Mouse (Mus musculus): Measurements from ENCODE around the gene Arhgap45. TPM values are rescaled to one million over a fixed set of nuclear protein-coding genes. Genes with fewer than 3 reads are reported as not detected.

Gene Arhgap45
- polyA plus RNA-seq, 1 experiment from 2014 or later, result 5.1 TPM

DNA sequence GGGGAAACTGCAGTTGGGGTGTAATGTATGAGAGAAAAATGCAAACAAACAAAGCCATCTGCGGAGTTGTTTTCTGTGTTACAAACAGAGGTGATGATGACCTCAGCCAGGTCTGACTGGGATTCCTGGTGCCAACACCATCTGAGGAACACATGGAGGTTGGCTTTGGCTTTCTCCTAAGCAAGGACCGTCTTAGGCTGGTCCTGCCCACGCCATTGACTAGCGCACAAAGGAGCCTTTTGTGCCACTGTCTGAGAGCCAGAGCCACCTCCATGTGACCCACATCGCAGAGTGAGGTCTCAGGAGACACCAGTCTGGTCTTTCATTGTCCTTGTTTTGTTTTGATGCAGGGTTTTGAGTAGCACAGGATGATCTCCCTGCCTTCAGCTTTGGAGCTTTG lies 31.9 kb downstream of the Arhgap45 start:
- no peaks in the 10 kb centered on the region for H3K9me3 ChIP-seq (ENCODE audit: control insufficient read depth, low read depth, low read length)
- H3K27ac ChIP-seq (ENCODE audit: low read length), result no peak overlapping the region; the same call in 1 of the 2 replicates
- 38% methylated on average over 5 of the region's 5 CpGs for WGBS
- H3K36me3 ChIP-seq (ENCODE audit: control insufficient read depth, insufficient read depth, low read length), result no peaks in the 10 kb centered on the region
- H3K27me3 ChIP-seq (ENCODE audit: control insufficient read depth, insufficient read depth, low read length), result no peaks in the 10 kb centered on the region
- H3K4me2 ChIP-seq (replicated peaks; ENCODE audit: low read depth, low read length), result no peak overlapping the region
- no peak overlapping the region for H3K9ac ChIP-seq (replicated peaks; ENCODE audit: low read depth, low read length)
- ATAC-seq (ENCODE audit: insufficient number of reproducible peaks, insufficient read depth, low FRiP score, low read depth), result no peak
- no peak overlapping the region for H3K4me3 ChIP-seq (ENCODE audit: low read depth, low read length)
- peaks cover 19% of the 10 kb centered on the region; the same call in 1 of the 2 replicates for H3K4me1 ChIP-seq (ENCODE audit: control insufficient read depth, insufficient read depth, low read length)

- WGBS, result 43% methylated on average over 3 of the region's 3 CpGs
- no peak overlapping the region for H3K9ac ChIP-seq (replicated peaks; ENCODE audit: low read depth, low read length)
- no peaks in the 10 kb centered on the region for H3K27me3 ChIP-seq (ENCODE audit: control insufficient read depth, insufficient read depth, low read length)
- no peaks in the 10 kb centered on the region for H3K36me3 ChIP-seq (ENCODE audit: control insufficient read depth, insufficient read depth, low read length)
- no peak overlapping the region for H3K4me2 ChIP-seq (replicated peaks; ENCODE audit: low read depth, low read length)
- H3K4me1 ChIP-seq (ENCODE audit: control insufficient read depth, insufficient read depth, low read length), result peaks cover 19% of the 10 kb centered on the region; the same call in 1 of the 2 replicates
- no peak for ATAC-seq (ENCODE audit: insufficient number of reproducible peaks, insufficient read depth, low FRiP score, low read depth)
- H3K9me3 ChIP-seq (ENCODE audit: control insufficient read depth, low read depth, low read length), result no peaks in the 10 kb centered on the region
- H3K27ac ChIP-seq (ENCODE audit: low read length), result peak overlapping the region; percentile 44; the same call in 1 of the 2 replicates
- H3K4me3 ChIP-seq (ENCODE audit: low read depth, low read length), result no peak overlapping the region
Measured at GRCm38 (mm10) chr10:80048834-80049233, 32.4 kb downstream of the Arhgap45 start.

- H3K27ac ChIP-seq (ENCODE audit: low read length), result no peak overlapping the region
- peaks cover 24% of the 10 kb centered on the region; the same call in 1 of the 2 replicates for H3K4me1 ChIP-seq (ENCODE audit: control insufficient read depth, insufficient read depth, low read length)
- no peak overlapping the region for H3K9ac ChIP-seq (replicated peaks; ENCODE audit: low read depth, low read length)
- no peak overlapping the region for H3K4me2 ChIP-seq (replicated peaks; ENCODE audit: low read depth, low read length)
- 39% methylated on average over 6 of the region's 6 CpGs for WGBS
- no peak overlapping the region for H3K4me3 ChIP-seq (ENCODE audit: low read depth, low read length)
- no peaks in the 10 kb centered on the region for H3K9me3 ChIP-seq (ENCODE audit: control insufficient read depth, low read depth, low read length)
- no peak for ATAC-seq (ENCODE audit: insufficient number of reproducible peaks, insufficient read depth, low FRiP score, low read depth)
- no peaks in the 10 kb centered on the region; the same call in 1 of the 2 replicates for H3K36me3 ChIP-seq (ENCODE audit: control insufficient read depth, insufficient read depth, low read length)
- H3K27me3 ChIP-seq (ENCODE audit: control insufficient read depth, insufficient read depth, low read length), result no peaks in the 10 kb centered on the region
Measured at GRCm38 (mm10) chr10:80050244-80050643, 33.8 kb downstream of the Arhgap45 start.

GRCm38 (mm10) chr10:80050885-80051617 lies 34.6 kb downstream of the Arhgap45 start:
- Histone ChIP-seq H3K36me3 (ENCODE audit: control insufficient read depth, insufficient read depth, low read length) (peaks cover 4% of the 10 kb centered on the region; the same call in 1 of the 2 replicates), H3K4me1 (ENCODE audit: control insufficient read depth, insufficient read depth, low read length) (peaks cover 31% of the 10 kb centered on the region; the same call in 1 of the 2 replicates), H3K9ac (replicated peaks; ENCODE audit: low read depth, low read length) (no peak overlapping the region), H3K4me3 (ENCODE audit: low read depth, low read length) (no peak overlapping the region), H3K27me3 (ENCODE audit: control insufficient read depth, insufficient read depth, low read length) (no peaks in the 10 kb centered on the region), H3K4me2 (replicated peaks; ENCODE audit: low read depth, low read length) (no peak overlapping the region), H3K27ac (ENCODE audit: low read length) (peak overlapping the region; percentile 58; the same call in 1 of the 2 replicates), H3K9me3 (ENCODE audit: control insufficient read depth, low read depth, low read length) (no peaks in the 10 kb centered on the region)
- WGBS, result 32% methylated on average over 15 of the region's 15 CpGs
- no peak for ATAC-seq (ENCODE audit: insufficient number of reproducible peaks, insufficient read depth, low FRiP score, low read depth)

- H3K4me2 ChIP-seq (replicated peaks; ENCODE audit: low read depth, low read length), result no peak overlapping the region
- H3K4me1 ChIP-seq (ENCODE audit: control insufficient read depth, insufficient read depth, low read length), result peaks cover 31% of the 10 kb centered on the region; the same call in 1 of the 2 replicates
- no peak for ATAC-seq (ENCODE audit: insufficient number of reproducible peaks, insufficient read depth, low FRiP score, low read depth)
Measured at GRCm38 (mm10) chr10:80051618-80052373, 35.3 kb downstream of the Arhgap45 start.

DNA sequence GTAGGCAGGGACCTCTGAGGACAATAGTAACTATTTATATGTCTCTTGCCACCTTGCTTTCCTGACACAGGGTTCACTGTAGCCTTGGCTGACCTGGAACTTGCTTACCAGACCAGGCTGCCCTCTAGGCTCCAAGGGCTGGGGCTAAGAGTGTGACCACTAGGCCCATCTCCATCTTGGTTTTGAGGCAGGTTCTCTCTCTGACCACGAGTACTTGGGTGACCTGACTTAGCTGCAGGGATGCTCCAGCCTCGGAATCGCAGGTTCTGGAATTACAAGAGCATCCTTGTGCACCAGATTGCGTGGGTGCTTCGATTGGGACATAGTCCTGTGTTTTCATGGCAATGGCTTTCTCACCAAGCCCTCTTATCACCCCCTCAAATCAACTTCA lies 35.9 kb downstream of the Arhgap45 start:
- no peaks in the 10 kb centered on the region for H3K27me3 ChIP-seq (ENCODE audit: control insufficient read depth, insufficient read depth, low read length)
- 87% methylated on average over 5 of the region's 5 CpGs for WGBS
- H3K36me3 ChIP-seq (ENCODE audit: control insufficient read depth, insufficient read depth, low read length), result peaks cover 16% of the 10 kb centered on the region
- H3K9ac ChIP-seq (replicated peaks; ENCODE audit: low read depth, low read length), result no peak overlapping the region
- no peak overlapping the region for H3K4me3 ChIP-seq (ENCODE audit: low read depth, low read length)
- H3K9me3 ChIP-seq (ENCODE audit: control insufficient read depth, low read depth, low read length), result no peaks in the 10 kb centered on the region
- peak overlapping the region; percentile 58; the same call in 1 of the 2 replicates for H3K27ac ChIP-seq (ENCODE audit: low read length)
- H3K4me1 ChIP-seq (ENCODE audit: control insufficient read depth, insufficient read depth, low read length), result peaks cover 31% of the 10 kb centered on the region; the same call in 1 of the 2 replicates
- no peak for ATAC-seq (ENCODE audit: insufficient number of reproducible peaks, insufficient read depth, low FRiP score, low read depth)
- no peak overlapping the region for H3K4me2 ChIP-seq (replicated peaks; ENCODE audit: low read depth, low read length)

More at GRCm38 (mm10) chr10:80051618-80052373, 35.3 kb downstream of the Arhgap45 start:
- H3K9me3 ChIP-seq (ENCODE audit: control insufficient read depth, low read depth, low read length), result no peaks in the 10 kb centered on the region
- H3K36me3 ChIP-seq (ENCODE audit: control insufficient read depth, insufficient read depth, low read length), result peaks cover 10% of the 10 kb centered on the region
- H3K4me3 ChIP-seq (ENCODE audit: low read depth, low read length), result no peak overlapping the region
- 32% methylated on average over 14 of the region's 14 CpGs for WGBS
- H3K27ac ChIP-seq (ENCODE audit: low read length), result peak overlapping the region; percentile 58; the same call in 1 of the 2 replicates
- H3K9ac ChIP-seq (replicated peaks; ENCODE audit: low read depth, low read length), result 0 out of 2 replicates have a peak overlapping the region, but pooled peaks have one; percentile 6
- H3K27me3 ChIP-seq (ENCODE audit: control insufficient read depth, insufficient read depth, low read length), result no peaks in the 10 kb centered on the region

- Histone ChIP-seq H3K4me2 (replicated peaks; ENCODE audit: low read depth, low read length) (peak overlapping the region; percentile 82), H3K27me3 (ENCODE audit: control insufficient read depth, insufficient read depth, low read length) (no peaks in the 10 kb centered on the region), H3K36me3 (ENCODE audit: control insufficient read depth, insufficient read depth, low read length) (peaks cover 20% of the 10 kb centered on the region), H3K4me1 (ENCODE audit: control insufficient read depth, insufficient read depth, low read length) (peaks cover 25% of the 10 kb centered on the region; the same call in 1 of the 2 replicates), H3K4me3 (ENCODE audit: low read depth, low read length) (peak overlapping the region; percentile 66), H3K9ac (replicated peaks; ENCODE audit: low read depth, low read length) (peak overlapping the region; percentile 80), H3K27ac (ENCODE audit: low read length) (peak overlapping the region; percentile 94), H3K9me3 (ENCODE audit: control insufficient read depth, low read depth, low read length) (no peaks in the 10 kb centered on the region)
- ATAC-seq (ENCODE audit: insufficient number of reproducible peaks, insufficient read depth, low FRiP score, low read depth), result peak; percentile 96
- WGBS, result under 1% methylated on average over 47 of the region's 47 CpGs
Measured at GRCm38 (mm10) chr10:80053259-80053780, 36.9 kb downstream of the Arhgap45 start.

All from stomach, embryonic 14.5 days (tissue).